Mouse (Mus musculus): ENCODE measurements around the gene 2010111I01Rik.

Gene 2010111I01Rik

GRCm38 (mm10) chr13:63170282-63171073, 205.8 kb downstream of the 2010111I01Rik start:
- no peak for DNase-seq

GRCm38 (mm10) chr13:63171347-63172096, 206.8 kb downstream of the 2010111I01Rik start:
- peak; percentile 23 for DNase-seq

- no peak for DNase-seq
Measured at GRCm38 (mm10) chr13:63172097-63172445, 207.4 kb downstream of the 2010111I01Rik start.

- no peak for DNase-seq
Measured at GRCm38 (mm10) chr13:63174252-63175020, 209.7 kb downstream of the 2010111I01Rik start.

GRCm38 (mm10) chr13:63176131-63176530, 211.4 kb downstream of the 2010111I01Rik start:
- peak; percentile 26 for DNase-seq

- peak; percentile 64 for DNase-seq
Measured at GRCm38 (mm10) chr13:63177232-63177631, 212.5 kb downstream of the 2010111I01Rik start.

GRCm38 (mm10) chr13:63180641-63181235, 216.0 kb downstream of the 2010111I01Rik start:
- DNase-seq = no peak

GRCm38 (mm10) chr13:63184946-63185345, 220.3 kb downstream of the 2010111I01Rik start:
- DNase-seq = no peak

GRCm38 (mm10) chr13:63186217-63186616, 221.5 kb downstream of the 2010111I01Rik start:
- DNase-seq = no peak

- no peak for DNase-seq
Measured at GRCm38 (mm10) chr13:63186642-63187041, 221.9 kb downstream of the 2010111I01Rik start.

- no peak for DNase-seq
Measured at GRCm38 (mm10) chr13:63187145-63188143, 222.8 kb downstream of the 2010111I01Rik start.

- no peak for DNase-seq
Measured at GRCm38 (mm10) chr13:63188306-63188705, 223.6 kb downstream of the 2010111I01Rik start.

GRCm38 (mm10) chr13:63188811-63189210, 224.1 kb downstream of the 2010111I01Rik start:
- DNase-seq = no peak

GRCm38 (mm10) chr13:63193423-63193822, 228.7 kb downstream of the 2010111I01Rik start:
- no peak for DNase-seq

GRCm38 (mm10) chr13:63198038-63198437, 233.3 kb downstream of the 2010111I01Rik start:
- DNase-seq = no peak

GRCm38 (mm10) chr13:63199588-63199987, 234.9 kb downstream of the 2010111I01Rik start:
- no peak for DNase-seq

- DNase-seq = no peak
Measured at GRCm38 (mm10) chr13:63203502-63204278, 239.0 kb downstream of the 2010111I01Rik start.

GRCm38 (mm10) chr13:63205750-63206149, 241.1 kb downstream of the 2010111I01Rik start:
- no peak for DNase-seq

GRCm38 (mm10) chr13:63206396-63206795, 241.7 kb downstream of the 2010111I01Rik start:
- DNase-seq = no peak

GRCm38 (mm10) chr13:63216537-63216936, 251.8 kb downstream of the 2010111I01Rik start:
- DNase-seq = no peak

Data from cerebellum, adult 11 months (tissue).